Mouse (Mus musculus): ENCODE measurements around the gene Pde4dip.

Pde4dip gene

GRCm38 (mm10) chr3:97888168-97888901 is at the start of gene Pde4dip:
TSS of gene Pde4dip (minus strand) at chr3:97888707.
- peak; percentile 91 for DNase-seq

GRCm38 (mm10) chr3:97937945-97938266 is 49.4 kb upstream of the Pde4dip start:
- DNase-seq: no peak

GRCm38 (mm10) chr3:97937068-97937944 is 48.8 kb upstream of the Pde4dip start:
- no peak for DNase-seq

GRCm38 (mm10) chr3:97934331-97935300 is 46.1 kb upstream of the Pde4dip start:
- DNase-seq: no peak

DNA sequence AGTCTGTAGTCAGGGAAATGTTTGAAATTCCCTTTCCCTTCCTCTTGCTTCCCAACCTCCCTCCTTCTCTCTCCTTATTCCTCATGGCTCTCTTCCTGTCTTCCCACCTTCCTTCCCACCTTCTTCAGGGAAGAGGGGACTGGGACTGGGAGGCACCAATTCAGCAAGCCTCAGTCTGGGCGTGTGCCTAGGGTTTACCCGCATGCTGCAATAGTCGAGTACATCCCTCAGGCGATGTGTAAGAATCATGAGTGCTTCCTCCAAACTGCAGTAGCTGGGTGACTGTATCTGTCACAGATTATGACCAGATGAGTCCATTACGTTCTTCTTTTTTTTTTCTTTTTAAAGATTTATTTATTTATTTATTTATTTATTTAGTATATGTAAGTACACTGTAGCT is 45.3 kb upstream of the Pde4dip start:
- DNase-seq: no peak

- DNase-seq: no peak
Observed at GRCm38 (mm10) chr3:97933251-97933650, 44.7 kb upstream of the Pde4dip start.

GRCm38 (mm10) chr3:97932771-97933170 is 44.3 kb upstream of the Pde4dip start:
- no peak for DNase-seq

DNA sequence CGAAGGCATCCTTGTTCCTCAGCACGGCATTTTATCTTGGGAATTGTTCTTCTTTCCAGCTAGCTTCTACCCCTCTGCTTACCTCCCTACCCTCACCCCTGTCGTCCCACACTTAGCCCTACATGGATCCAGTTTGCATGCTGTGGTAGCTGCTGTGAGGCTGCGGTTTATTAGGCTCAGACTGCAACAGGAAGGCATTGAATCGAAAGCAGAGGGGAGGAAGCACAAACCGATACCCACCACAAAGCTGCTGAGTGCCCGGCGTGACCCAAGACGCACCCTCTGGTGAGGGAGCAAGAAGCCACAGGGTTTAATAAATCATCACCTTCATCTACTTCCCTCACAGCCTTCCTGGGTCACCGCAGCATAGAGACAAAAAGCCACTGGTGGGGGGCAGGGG is 43.6 kb upstream of the Pde4dip start:
- no peak for DNase-seq

GRCm38 (mm10) chr3:97931310-97931885 is 42.9 kb upstream of the Pde4dip start:
- DNase-seq: no peak

GRCm38 (mm10) chr3:97930787-97931158 is 42.3 kb upstream of the Pde4dip start:
- no peak for DNase-seq

- no peak for DNase-seq
Observed at GRCm38 (mm10) chr3:97930141-97930786, 41.8 kb upstream of the Pde4dip start.

GRCm38 (mm10) chr3:97928968-97929858 is 40.7 kb upstream of the Pde4dip start:
- peak; percentile 47 for DNase-seq

GRCm38 (mm10) chr3:97927322-97927721 is 38.8 kb upstream of the Pde4dip start:
- no peak for DNase-seq

GRCm38 (mm10) chr3:97925246-97925645 is 36.7 kb upstream of the Pde4dip start:
- no peak for DNase-seq

DNA sequence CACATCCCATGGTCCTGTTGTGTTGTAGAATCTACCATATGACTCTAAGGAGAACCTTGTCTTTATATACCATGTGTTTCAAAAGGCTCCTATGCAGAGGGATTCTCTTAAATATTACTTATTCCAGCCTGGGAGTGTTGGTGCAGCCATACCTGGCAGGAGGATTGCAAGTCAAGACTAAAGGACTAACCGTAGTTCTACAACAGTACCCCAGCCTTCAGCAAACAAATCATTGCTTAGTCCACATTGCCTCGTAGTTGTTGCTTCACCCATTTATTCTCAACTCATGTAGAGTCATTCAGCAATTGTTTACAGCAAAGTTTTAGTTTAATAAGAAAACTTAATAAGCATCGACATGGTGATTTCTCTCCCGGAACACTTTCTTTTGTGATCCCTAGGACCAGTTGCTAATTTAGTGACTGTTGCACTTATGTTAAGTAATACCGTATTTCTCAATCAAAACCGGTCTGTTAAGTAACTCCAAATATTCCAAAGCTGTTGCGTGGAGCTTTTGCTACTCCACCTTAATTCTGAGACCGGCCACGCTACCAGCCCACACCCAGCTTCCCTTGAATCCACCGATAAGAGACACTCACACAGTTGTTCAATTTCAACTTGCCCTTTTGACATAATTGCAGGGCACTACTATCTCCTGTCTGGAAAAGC is 30.5 kb upstream of the Pde4dip start:
- no peak for DNase-seq

DNA sequence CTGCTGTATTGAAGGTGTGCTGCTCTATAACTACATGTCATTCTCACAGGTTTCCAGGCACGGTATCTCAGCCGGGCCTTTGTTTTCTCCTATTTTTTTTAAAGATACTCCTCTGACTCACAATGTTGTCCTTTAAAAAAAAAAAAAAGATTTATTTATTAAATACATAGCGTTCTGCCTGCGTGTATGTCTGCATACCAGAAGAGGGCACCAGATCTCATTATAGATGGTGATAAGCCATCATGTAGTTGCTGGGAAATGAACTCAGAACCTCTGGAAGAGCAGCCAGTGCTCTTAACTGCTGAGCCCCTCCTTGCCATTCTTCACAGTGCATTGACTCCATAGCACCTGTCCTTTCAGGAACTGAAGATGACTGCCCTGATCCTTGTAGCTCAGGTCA is 26.6 kb upstream of the Pde4dip start:
- no peak for DNase-seq

GRCm38 (mm10) chr3:97911093-97911492 is 22.6 kb upstream of the Pde4dip start:
- DNase-seq: no peak

GRCm38 (mm10) chr3:97909737-97910136 is 21.2 kb upstream of the Pde4dip start:
- no peak for DNase-seq

- DNase-seq: no peak
Observed at GRCm38 (mm10) chr3:97901586-97901985, 13.1 kb upstream of the Pde4dip start.
